Mouse (Mus musculus): ENCODE results near the gene Shd. TPM values are rescaled to one million over a fixed set of nuclear protein-coding genes. Genes with fewer than 3 reads are reported as not detected.
A peak's percentile ranks its signal among the peaks of the same experiment; 100 is the strongest.
"Not testable (repeated sequence)": the region's sequence is repeated elsewhere in the genome, so short reads cannot be mapped to it uniquely, and the experiment has no call there.

Gene Shd
- 1.9 and 2.2 TPM in 2 replicates for polyA plus RNA-seq (2012; rRNA removed)

DNA sequence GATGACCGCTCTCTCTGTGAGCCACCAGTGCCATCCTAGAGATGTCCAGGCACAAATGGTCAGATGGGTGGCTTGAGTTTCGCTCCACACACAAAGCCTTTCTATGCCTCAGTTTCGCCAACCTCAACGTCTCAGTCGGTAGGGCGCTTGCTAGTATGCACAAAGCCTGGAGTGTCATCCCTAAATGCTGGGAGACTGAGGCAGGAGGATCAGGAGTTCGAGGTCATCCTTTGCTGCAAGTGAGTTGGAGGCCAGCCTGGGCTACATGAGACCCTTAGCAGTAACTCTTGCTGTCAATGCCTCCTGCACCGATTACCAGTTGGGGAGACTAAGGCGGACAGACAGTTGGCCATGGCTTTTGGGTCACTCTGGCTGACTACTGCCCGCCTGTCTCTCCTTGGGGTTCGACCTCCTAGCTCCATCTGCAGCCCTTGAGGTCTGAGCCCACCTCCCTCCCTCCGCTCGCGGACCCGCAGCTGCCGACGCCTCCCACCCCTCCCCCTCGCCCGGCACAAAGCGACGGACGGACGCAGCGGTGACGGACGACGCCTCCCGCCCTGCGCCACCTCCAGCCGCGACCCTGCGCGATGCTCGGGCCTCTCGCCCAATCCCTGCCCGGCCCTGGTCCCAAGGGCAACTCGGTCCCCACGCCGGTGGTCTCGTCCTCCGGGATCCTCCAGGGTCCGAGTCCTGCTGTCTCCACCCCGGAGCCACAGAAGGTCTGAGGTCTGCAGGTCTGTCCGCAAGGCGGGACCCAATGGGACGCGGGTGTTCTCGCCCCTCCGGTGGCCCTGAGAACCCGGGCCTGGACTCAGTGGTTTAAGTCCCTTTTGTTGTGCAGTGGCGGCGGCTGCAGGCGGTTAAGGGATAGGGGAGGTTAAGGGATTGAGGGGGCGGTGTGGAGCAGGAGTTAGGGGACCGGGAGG is at the start of gene Shd:
Gene Shd, plus strand, starts transcription at position 502 of the 926 bp plus-strand sequence.
- whole genome bisulfite sequencing = 11% methylated on average over 50 of the region's 55 CpGs
- peaks cover 10% of the 10 kb centered on the region for H3K27me3 ChIP-seq (ENCODE audit: control insufficient read depth, insufficient read depth, low read length)
- peaks cover 18% of the 10 kb centered on the region for H3K36me3 ChIP-seq (ENCODE audit: control insufficient read depth, insufficient read depth, low read length)
- peaks cover 4% of the 10 kb centered on the region for H3K4me1 ChIP-seq (ENCODE audit: control insufficient read depth, insufficient read depth, insufficient read length)
- TF ChIP-seq POLR2A (IDR thresholded peaks at IDR 0.05; ENCODE audit: low read depth, low read length) (no peak), CTCF (IDR thresholded peaks at IDR 0.05; ENCODE audit: extremely low read depth, insufficient read depth, insufficient read length, insufficient replicate concordance) (no peak)
- DNase-seq (ENCODE audit: low read depth in 1 of 2, low spot score in 2 of 2) = no peak
- no peak within 1 kb of the TSS for H3K27ac ChIP-seq (ENCODE audit: insufficient read depth, low read length)
- peak within 1 kb of the TSS; percentile 33; the same call in 1 of the 2 replicates for H3K4me3 ChIP-seq (ENCODE audit: extremely low read depth, insufficient read depth, insufficient read length)

DNA sequence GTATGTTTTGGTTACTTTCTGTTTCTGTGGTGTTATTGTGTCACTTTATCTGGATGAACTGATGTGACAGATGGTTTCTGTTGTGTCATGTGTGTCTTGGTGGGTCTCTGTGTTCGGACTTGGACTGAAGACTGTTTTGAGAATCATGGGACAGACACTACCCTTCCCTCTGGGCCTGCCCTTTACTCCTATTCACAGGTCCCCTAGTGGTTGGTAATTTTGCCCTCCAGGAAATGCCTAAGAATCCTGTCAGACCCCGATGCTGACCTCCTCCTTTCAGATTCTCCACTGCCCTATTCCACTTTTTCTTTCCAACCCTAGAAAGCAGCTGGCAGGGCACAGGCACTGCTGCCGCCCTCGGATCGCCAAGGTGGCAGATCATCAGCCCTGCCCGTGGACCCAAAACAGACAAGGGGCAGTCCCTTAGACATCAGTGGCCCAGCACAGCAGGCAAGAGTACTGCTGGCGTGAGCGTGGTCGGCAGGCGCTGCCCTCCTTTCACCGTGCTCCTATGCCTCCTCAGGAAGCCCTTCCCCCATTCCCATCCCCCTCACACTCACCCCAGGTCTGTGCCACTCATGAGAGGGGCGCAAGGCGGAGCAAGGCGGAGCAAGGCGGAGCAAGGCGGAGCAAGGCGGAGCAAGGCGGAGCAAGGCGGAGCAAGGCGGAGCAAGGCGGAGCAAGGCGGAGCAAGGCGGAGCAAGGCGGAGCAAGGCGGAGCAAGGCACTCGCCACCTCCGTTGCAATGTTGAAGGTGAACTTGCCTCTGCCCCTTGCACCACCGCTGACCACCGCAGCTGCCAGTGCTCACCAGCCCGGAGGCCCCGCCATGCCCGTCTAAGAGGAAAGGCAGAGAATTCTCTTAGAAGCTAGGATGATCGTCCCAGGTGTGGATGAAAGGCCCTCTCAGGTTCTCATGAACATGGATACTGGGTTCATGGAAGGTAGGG is 38.4 kb upstream of the Shd start:
- Histone ChIP-seq H3K27me3 (ENCODE audit: control insufficient read depth, insufficient read depth, low read length) (no peaks in the 10 kb centered on the region), H3K36me3 (ENCODE audit: control insufficient read depth, insufficient read depth, low read length) (no peaks in the 10 kb centered on the region), H3K4me1 (ENCODE audit: control insufficient read depth, insufficient read depth, insufficient read length) (no peaks in the 10 kb centered on the region), H3K27ac (ENCODE audit: insufficient read depth, low read length) (peak overlapping the region; percentile 50), H3K4me3 (ENCODE audit: extremely low read depth, insufficient read depth, insufficient read length) (peak overlapping the region; percentile 93)
- peak in 1 of 2 experiments; percentile 39 for DNase-seq (ENCODE audit: low read depth in 1 of 2, low spot score in 2 of 2)
- under 1% methylated on average over 33 of the region's 33 CpGs for WGBS
- TF ChIP-seq POLR2A (IDR thresholded peaks at IDR 0.05; ENCODE audit: low read depth, low read length) (no peak), CTCF (IDR thresholded peaks at IDR 0.05; ENCODE audit: extremely low read depth, insufficient read depth, insufficient read length, insufficient replicate concordance) (peak; percentile 4; the same call in 1 of the 2 replicates)

DNA sequence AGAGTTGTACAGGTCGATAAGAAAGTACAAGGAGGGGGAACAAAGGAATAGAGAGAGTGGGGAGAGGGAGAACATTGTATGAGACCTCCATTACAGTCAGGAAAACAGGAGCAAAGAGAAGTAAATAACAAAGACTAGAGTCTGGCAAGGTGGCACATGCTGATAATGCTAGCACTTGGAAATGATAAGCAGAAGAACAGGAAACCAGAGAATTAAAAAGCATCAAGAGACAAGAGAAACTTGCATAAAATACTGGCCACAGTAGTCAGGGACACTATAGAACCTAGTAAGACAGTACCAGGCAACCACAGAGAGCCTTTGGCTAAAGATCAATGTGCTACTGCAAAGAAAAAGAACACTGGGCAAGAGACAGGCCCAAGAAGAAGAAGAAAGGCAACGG is 37.6 kb upstream of the Shd start:
- 44% methylated on average over 2 of the region's 2 CpGs for WGBS
- H3K27ac ChIP-seq (ENCODE audit: insufficient read depth, low read length) = no peak overlapping the region
- H3K4me3 ChIP-seq (ENCODE audit: extremely low read depth, insufficient read depth, insufficient read length) = no peak overlapping the region
- H3K36me3 ChIP-seq (ENCODE audit: control insufficient read depth, insufficient read depth, low read length) = no peaks in the 10 kb centered on the region
- DNase-seq (ENCODE audit: low read depth in 1 of 2, low spot score in 2 of 2) = no peak
- no peaks in the 10 kb centered on the region for H3K27me3 ChIP-seq (ENCODE audit: control insufficient read depth, insufficient read depth, low read length)
- TF ChIP-seq POLR2A (IDR thresholded peaks at IDR 0.05; ENCODE audit: low read depth, low read length) (no peak), CTCF (IDR thresholded peaks at IDR 0.05; ENCODE audit: extremely low read depth, insufficient read depth, insufficient read length, insufficient replicate concordance) (no peak)
- no peaks in the 10 kb centered on the region for H3K4me1 ChIP-seq (ENCODE audit: control insufficient read depth, insufficient read depth, insufficient read length)

DNA sequence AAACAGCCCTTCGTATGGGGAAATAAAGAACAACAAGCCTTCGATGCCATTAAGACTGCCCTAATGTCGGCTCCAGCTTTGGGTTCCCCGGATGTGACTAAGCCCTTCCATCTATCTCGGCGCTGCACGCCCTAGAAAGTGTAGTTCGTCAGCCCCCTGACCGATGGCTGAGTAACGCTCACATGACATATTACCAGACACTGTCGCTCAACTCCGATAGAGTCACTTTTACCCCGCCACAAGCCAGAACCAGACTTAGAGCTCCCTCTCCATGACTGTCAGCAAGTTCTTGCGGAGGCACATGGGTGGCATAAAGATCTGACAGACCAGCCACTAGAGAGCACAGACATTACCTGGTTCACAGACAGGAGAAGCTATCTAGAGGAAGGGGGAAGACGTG is 37.1 kb upstream of the Shd start:
- TF ChIP-seq CTCF (IDR thresholded peaks at IDR 0.05; ENCODE audit: extremely low read depth, insufficient read depth, insufficient read length, insufficient replicate concordance) (no peak), POLR2A (IDR thresholded peaks at IDR 0.05; ENCODE audit: low read depth, low read length) (no peak)
- Histone ChIP-seq H3K27ac (ENCODE audit: insufficient read depth, low read length) (no peak overlapping the region), H3K4me1 (ENCODE audit: control insufficient read depth, insufficient read depth, insufficient read length) (no peaks in the 10 kb centered on the region), H3K27me3 (ENCODE audit: control insufficient read depth, insufficient read depth, low read length) (no peaks in the 10 kb centered on the region), H3K4me3 (ENCODE audit: extremely low read depth, insufficient read depth, insufficient read length) (no peak overlapping the region), H3K36me3 (ENCODE audit: control insufficient read depth, insufficient read depth, low read length) (no peaks in the 10 kb centered on the region)
- 92% methylated on average over 15 of the region's 15 CpGs for WGBS
- no peak for DNase-seq (ENCODE audit: low read depth in 1 of 2, low spot score in 2 of 2)

DNA sequence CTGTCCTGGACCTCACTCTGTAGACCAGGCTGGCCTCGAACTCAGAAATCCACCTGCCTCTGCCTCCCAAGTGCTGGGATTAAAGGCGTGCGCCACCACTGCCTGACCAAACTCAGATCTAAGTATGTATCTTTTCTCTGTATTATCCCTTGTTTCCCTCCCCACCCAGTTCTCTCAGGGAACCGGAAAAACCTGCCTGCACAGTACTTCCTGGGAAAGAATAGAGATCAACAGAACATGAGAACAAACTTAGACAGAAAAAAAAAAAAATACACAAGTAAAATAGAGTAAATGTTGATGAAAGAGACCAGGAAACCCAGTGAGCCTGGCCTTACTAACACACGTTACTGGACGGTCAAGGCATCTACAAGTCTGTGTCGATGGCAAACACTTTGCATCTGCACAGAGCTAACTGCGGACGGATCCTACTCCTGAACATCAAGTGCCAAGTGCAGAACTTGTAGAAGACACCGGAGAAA is 25.8 kb upstream of the Shd start:
- H3K36me3 ChIP-seq (ENCODE audit: control insufficient read depth, insufficient read depth, low read length); H3K4me1 ChIP-seq (ENCODE audit: control insufficient read depth, insufficient read depth, insufficient read length); DNase-seq (ENCODE audit: low read depth in 1 of 2, low spot score in 2 of 2); H3K27me3 ChIP-seq (ENCODE audit: control insufficient read depth, insufficient read depth, low read length): not testable (repeated sequence)
- WGBS = 28% methylated on average over 10 of the region's 10 CpGs
- peak overlapping the region; percentile 62 for H3K4me3 ChIP-seq (ENCODE audit: extremely low read depth, insufficient read depth, insufficient read length)
- peak overlapping the region; percentile 94 for H3K27ac ChIP-seq (ENCODE audit: insufficient read depth, low read length)

DNA sequence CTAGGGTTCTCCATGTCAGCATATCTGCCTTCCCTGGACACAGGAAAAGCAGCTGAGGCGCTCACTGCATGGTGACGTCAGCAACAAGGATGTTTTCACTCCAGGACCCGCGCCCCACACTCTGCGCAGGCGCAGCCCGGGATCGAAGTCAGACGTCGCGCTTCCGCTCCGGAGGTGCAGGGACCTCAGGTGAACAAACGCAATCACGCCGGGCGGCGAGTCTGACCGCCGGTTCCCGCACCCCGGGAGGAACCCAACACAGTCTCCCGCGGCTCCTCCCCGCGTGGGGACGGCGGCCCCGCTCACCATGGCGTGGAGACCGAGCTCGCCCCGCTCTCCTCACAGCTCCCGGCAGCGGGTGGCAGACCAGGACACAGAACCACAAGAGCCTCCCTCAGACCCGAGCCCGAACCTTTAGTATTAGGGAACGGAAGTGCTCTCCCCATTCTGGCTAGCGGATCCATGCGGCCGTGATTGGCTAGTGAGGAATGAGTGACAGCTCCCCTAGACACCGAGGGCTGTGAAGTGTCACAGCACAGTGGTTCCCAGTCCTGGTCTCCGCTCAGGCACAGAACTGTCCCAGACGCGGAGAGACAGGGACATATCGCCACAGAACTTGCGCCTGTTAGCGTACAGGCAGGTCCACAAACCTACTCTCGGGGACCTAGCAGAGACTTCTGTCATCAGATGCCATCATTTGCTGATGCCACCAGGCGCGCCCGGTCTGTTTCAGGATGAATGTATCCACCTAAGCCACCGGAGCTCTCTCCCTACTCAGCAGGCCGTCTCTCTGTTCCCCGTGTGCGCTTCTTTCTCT is 25.2 kb upstream of the Shd start:
- WGBS = 2% methylated on average over 56 of the region's 56 CpGs
- TF ChIP-seq POLR2A (IDR thresholded peaks at IDR 0.05; ENCODE audit: low read depth, low read length) = peak; percentile 15
- not testable (repeated sequence) for H3K4me1 ChIP-seq (ENCODE audit: control insufficient read depth, insufficient read depth, insufficient read length); H3K27me3 ChIP-seq (ENCODE audit: control insufficient read depth, insufficient read depth, low read length); H3K36me3 ChIP-seq (ENCODE audit: control insufficient read depth, insufficient read depth, low read length)
- DNase-seq (ENCODE audit: low read depth in 1 of 2, low spot score in 2 of 2) = peak; percentile 35 to 89
- peak overlapping the region; percentile 94 for H3K27ac ChIP-seq (ENCODE audit: insufficient read depth, low read length)
- H3K4me3 ChIP-seq (ENCODE audit: extremely low read depth, insufficient read depth, insufficient read length) = peak overlapping the region; percentile 62

Measured in spleen, adult 2 months (tissue).